Mouse (Mus musculus): ENCODE results near the gene Cxcl15.

Cxcl15 gene

DNA sequence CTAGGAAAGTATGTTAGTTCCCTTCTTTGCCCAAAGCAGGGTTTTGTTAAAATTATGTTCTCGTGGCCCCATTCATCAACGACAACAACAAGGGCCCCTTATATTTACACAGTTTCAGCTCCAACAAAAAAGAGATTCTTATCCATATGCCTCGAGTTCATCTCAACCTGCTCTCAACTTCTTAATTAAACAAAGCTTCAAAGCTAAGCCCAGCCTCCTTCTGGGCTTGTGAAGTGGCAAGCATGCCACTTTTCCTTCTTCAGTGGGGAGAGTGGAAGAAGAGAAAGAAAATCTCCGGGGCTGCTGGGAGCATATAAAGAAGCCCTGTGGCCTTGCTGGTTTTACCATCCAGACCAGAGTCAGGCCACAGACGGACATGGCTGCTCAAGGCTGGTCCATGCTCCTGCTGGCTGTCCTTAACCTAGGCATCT, at the start of gene Cxcl15:
Gene Cxcl15 (plus strand): TSS at position 340 of the 431 bp plus-strand sequence.
- no peak for DNase-seq (ENCODE audit: low read depth, low spot score)

DNA sequence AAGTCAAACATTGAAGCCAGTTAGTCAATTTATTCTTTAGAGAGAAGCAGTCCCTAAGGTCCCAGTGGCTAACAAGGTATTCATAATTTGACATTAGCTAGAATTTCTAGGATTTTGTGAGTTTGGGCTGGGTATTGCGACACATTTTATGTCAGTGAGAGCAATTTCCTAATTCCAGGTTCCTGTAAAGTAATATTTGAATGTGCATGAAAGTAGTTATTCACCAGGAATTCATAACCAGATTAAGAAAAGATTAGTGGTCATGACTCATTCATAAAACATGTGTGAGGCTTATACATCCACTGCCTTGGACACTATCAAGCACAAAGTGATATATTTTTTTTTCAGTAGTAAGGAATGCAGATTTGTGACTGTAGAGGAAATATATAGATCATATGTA, 40.4 kb upstream of the Cxcl15 start:
- DNase-seq (ENCODE audit: low read depth, low spot score) = no peak

DNA sequence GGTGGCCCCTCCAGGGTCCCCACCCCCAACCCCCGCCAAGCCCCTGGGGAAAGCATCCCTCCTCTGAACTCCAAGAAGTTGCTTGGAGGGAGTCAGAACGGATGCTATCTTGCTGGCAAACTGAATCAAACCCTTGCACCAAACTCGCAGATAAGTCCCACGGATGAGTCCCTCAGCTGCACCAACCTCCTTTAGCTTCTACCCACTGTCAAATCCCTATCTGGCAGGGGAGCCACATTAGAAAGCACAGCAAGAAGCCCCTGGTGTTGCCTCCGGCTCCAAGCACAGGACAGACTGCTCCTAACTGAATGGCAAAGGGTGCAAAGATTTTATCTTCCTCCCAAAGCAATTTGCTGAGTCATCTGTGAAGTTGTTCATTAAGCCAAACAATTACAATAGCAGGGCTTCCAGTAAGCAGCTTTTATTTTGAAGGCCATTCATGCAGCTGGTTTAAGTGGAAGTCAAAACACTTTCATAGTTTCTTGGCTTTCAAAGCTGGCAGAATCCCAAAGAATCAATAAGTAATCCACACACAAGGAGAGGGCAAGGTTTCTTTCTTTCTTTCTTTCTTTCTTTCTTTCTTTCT, 36.2 kb upstream of the Cxcl15 start:
- peak; percentile 10 for DNase-seq (ENCODE audit: low read depth, low spot score)

DNA sequence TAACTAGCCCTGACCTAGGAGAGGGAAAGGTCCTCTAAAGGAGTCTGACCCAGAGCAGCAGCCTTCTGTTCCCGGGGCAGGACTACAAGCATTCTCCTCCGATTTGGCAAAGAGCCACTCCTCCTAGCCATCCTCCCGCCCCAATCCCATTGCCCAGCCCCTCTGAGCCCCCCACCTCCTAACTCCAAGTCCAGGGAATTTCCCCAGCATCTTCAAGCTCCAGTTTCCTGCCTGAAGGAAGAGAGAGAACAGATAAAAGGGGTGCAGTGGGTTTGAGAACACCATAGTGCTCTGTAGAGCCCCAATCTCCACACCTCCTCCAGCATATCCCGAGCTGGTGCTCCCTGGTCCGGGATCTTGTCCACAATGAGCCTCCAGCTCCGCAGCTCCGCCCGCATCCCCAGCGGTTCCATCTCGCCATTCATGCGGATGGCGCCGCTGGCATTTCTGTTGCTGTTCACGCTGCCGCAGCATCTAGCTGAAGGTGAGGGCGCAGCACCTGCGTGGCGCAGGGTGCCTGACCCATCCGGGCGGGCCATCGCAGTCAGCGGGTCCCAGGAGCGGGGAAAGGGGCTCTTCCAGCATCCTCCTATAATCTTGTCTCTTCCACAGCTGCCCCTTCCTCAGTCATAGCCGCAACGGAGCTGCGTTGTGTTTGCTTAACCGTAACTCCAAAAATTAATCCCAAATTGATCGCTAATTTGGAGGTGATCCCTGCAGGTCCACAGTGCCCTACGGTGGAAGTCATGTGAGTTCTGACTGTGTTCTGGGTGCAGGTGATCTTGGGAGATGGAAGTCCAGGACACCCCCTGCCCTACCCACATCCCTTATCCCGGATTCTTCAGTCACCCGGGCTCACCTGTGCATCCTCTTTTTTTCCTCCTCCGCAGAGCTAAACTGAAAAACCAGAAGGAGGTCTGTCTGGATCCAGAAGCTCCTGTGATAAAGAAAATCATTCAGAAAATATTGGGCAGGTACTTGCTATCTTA, 35.0 kb upstream of the Cxcl15 start, which contains the start of gene Cxcl5:
Gene Cxcl5 (plus strand): TSS at position 284 of the 989 bp plus-strand sequence.
- DNase-seq (ENCODE audit: low read depth, low spot score) = peak; percentile 35

DNA sequence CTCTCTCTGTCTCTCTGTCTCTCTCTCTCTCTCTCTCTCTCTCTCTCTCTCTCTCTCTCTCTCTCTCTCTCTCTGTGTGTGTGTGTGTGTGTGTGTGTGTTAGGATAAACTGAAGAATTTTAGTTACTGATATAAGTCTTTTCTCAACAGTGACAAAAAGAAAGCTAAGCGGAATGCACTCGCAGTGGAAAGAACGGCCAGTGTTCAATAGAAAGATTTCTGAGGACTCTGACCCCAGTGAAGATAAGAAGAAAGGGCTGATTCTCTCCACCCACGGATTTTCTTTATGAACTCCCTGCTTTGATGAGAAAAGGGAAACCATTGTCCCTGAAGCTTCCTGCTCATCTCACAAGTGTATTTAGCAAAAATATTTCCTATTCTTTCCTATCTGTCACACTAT, 34.0 kb upstream of the Cxcl15 start:
- DNase-seq (ENCODE audit: low read depth, low spot score) = no peak

DNA sequence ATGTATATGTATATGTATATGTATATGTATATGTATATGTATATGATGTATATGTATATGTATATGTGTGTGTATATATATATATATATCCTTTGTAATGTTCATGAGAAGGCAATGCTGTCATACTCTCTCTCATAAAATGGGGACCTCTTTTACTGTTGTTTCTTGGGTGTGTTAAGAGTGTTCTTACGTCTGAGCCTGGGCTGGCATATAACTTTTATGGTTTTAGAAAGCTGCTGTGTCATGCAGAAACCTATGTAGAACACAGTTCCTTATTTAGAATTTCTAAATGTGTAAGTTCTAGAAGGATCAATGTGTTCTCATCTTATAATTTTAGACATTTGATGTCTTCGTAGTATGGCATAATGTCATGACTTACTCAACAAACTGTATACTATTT, 33.5 kb upstream of the Cxcl15 start:
- no peak for DNase-seq (ENCODE audit: low read depth, low spot score)

DNA sequence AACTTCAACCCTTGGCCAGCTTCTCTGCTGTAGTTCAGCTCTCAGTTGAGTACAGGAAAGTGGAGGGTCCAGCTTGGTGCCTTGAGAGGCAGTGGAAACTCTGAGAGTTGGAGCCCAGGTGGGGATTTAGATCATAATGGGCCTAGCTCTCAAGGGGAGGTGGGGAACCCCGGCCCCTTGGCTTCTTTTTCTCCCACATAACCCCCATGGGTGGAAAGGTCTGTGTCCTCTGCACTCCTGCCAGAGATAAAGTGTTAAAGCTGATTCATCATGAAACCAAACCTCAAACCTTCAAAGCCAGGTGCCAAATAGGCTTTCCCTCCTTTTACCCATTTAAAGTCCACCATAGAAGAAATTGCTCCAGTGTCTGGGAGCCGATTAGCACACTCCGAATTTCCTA, 32.5 kb upstream of the Cxcl15 start:
- no peak for DNase-seq (ENCODE audit: low read depth, low spot score)

DNA sequence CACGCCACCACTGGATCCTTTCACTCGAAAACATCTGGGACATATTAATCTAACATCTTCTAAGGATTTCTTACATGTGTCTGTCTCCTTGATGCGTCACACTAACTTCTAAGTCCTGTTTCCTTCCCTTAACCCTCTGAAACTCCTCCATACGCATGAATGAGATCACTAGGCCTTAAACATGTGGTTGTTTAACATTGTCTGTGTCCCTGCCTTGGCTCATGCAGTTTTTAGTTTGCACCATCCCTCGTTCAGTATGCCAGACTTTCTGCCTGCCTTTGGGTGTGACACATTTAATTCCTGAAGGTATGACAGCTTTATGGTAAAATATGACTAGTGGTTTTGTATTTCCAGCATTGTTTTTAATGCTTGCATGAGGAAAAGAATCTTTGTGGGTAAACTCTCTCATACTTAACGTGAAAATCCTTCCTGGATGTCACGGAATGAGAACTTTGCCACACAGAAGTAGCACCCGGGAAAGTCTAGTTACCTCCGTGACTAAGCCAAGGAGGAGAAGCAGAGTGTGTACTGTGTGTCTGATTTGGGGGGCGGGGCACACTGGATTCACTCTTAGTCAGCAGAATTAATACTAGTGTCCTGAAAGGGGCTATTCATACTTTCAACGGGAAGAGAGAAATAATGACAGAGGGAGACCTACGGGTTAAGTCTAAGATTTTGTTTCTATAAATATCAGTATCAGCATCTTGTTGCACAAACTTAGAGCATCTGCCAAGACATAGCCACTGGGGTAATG, 30.2 kb upstream of the Cxcl15 start:
- no peak for DNase-seq (ENCODE audit: low read depth, low spot score)

DNA sequence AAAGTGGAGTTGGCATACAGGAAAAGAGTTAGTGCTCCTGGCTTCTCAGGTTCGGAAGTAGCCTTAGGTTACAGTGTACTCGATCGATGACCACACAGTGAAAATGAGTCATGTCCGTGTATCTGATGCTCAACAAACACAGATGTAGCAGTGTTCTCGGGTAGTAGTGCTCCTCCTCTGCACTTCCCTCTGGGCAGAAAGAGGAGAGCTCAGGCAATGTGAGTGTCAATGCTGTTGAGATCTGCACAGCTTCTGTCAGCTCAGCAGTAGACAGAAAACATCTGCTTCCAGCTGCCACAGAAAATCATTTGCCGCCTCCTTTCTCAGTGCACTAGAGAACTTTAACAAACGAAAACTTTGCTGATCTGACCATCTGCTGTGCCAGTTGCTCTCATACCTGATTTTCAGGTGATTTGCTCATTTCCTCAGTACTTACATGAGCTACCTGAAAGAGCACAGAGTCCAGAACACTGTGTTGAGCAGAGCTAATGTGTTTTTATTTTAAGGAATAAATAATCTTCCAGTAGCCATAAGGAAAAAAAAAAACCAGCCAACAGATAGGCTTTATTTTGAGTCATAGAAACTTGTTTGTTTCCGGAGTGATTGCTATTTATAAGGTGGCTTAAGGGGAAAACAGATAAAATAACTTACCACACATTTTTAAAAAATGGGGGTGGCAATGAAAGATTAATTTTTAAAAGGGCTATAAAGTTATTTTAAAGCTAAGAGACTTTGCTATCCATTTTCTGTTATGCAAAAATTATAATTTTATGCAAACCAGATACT, 28.3 kb upstream of the Cxcl15 start:
- no peak for DNase-seq (ENCODE audit: low read depth, low spot score)

DNA sequence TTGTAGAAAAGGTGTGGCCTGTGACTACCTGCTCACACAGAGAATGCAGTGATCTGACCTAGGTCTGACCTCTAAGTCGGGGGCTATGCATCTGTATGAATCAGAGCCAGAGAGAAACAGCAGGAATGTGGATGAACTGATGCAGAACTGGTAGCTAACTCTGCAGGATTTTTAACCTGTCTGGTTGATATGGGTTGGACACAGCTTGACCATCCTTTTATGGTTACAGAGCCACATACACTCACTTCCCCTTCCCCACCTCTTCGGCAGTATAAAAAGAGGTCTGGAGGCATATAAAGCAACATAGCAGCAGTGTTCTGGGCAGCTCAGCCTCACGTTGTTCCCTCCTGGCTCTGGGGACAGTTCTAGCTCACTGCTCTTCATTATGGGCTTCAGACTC, 26.1 kb upstream of the Cxcl15 start, which contains the start of gene Ppbp:
Gene Ppbp (plus strand): TSS at position 301 of the 400 bp plus-strand sequence.
- no peak for DNase-seq (ENCODE audit: low read depth, low spot score)

DNA sequence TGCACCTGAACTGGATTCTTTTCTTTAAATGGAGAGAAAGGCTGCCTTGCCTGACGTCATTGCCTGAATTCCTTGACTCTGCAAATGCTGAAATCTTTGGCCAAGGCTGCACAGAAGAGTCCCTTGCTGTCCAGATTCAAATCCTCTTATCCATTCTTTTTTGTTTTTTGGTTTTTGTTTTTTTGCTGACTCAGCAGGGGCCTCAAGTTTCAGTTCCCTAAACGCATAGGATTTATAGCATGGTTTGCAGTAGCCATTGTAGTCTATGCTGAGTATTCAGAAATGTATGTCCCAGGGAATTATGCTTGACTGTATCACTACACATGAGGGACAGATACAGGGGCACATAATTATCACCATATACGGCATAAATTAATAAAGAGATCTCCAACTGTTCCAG, 23.0 kb upstream of the Cxcl15 start:
- DNase-seq (ENCODE audit: low read depth, low spot score) = no peak

DNA sequence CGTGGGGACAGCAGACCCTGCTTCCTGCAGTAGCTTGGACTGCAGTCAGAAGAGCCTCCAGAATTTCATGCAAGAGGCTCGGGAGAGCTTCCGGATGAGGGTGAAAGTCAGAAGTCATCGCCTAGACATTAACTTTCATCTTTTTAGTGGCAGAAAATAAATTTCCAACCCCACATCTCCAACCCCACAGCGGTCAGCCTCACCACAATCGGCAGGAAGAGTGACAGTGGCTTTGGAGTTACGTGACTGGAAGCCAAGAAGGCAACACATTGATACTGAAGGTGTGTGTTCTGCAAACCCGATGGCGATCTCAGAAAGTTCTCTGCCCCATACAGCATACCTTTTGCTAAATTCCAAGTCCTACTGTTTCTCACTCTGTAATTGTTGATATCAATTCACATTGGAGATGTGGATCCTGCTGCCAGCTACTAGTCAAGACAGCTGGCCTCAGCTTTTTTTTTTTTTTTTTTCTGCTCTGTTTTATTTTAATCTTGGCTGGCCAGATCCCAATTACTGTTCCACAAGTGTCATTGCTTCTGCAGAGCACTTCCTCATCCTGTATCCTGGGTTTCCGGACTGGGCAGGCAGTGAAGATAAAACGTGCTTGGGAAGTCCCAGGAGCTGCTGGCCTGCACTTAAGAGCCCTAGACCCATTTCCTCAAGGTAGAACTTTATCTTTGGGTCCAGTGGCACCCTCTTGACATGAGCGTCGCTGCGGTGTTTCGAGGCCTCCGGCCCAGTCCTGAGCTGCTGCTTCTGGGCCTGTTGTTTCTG, 22.3 kb upstream of the Cxcl15 start, which contains the start of gene Pf4:
Gene Pf4 (plus strand): TSS at position 556 of the 774 bp plus-strand sequence.
- DNase-seq (ENCODE audit: low read depth, low spot score) = peak; percentile 18

DNA sequence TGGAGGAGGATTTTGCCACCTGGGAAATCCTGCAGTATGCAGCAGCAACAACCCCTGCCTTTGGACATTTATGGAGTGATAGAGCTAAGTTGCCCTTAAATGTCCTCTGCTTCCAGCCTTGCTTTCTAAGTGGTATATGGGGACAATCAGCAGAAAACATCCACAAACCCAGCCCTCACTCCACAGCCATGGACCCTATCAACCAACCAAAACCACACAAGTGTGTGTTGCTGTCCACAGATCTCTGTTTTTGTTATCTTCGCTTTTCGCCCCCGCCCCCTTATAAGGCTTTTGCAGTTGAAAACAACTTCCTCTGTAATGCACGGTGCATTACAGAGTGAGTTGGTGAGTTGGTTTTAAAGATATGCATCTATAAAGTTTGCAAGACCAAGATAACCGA, 18.8 kb upstream of the Cxcl15 start:
- DNase-seq (ENCODE audit: low read depth, low spot score) = no peak

DNA sequence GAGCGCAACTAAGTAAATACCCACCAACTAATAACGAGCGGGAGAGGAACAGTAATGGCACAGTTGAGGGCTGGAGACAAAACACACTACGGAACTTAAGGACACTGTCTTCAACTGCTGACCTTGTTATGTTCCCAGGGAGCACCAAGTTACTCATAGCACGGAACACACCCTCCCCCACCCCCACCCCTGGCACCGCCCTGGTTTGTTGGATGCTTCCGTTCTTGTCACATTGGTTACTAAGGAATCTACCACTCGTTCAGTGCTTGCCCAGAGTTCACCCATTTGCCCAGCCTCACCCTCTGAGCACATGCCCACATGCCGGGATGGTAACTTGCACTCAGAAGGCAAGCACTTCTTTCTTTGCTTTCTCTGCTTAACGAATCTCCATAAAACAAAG, 16.7 kb upstream of the Cxcl15 start:
- no peak for DNase-seq (ENCODE audit: low read depth, low spot score)

DNA sequence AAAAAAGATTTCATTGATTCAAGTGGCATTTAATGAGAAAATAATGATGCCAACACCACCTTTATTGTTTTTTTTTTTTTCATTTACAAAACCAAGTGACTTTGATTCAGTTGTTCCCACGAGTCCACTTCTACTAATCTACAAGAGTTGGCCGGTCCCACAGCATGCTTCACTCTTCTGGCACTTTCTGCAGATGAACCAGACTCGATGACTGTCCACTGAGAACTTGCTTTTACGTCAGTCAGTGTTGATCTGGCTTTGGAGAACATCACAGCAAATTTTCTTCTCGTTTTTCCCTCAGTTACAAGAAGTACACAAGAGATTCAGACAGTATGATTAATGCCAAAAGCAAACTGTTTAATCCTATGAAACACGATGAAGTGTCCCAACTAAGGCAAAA, 15.5 kb upstream of the Cxcl15 start:
- DNase-seq (ENCODE audit: low read depth, low spot score) = no peak

DNA sequence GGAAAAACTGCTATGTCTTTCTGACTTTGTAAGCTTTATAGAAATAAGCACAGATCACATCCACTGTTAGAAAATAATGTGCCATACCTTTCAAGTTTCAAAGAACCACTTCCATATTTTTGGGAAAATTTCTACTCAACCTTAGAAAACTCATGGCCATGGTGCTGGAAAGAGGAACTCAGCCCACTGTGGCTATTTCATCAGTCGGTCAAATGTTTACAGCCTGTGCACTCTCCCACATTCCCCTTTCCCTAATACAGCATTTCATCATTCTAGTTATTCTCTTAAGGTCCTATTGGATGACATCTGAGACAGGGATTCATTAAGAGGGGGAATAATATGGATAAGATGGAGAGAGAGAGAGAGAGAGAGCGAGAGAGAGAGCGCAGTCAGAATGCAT, 10.6 kb upstream of the Cxcl15 start:
- no peak for DNase-seq (ENCODE audit: low read depth, low spot score)

DNA sequence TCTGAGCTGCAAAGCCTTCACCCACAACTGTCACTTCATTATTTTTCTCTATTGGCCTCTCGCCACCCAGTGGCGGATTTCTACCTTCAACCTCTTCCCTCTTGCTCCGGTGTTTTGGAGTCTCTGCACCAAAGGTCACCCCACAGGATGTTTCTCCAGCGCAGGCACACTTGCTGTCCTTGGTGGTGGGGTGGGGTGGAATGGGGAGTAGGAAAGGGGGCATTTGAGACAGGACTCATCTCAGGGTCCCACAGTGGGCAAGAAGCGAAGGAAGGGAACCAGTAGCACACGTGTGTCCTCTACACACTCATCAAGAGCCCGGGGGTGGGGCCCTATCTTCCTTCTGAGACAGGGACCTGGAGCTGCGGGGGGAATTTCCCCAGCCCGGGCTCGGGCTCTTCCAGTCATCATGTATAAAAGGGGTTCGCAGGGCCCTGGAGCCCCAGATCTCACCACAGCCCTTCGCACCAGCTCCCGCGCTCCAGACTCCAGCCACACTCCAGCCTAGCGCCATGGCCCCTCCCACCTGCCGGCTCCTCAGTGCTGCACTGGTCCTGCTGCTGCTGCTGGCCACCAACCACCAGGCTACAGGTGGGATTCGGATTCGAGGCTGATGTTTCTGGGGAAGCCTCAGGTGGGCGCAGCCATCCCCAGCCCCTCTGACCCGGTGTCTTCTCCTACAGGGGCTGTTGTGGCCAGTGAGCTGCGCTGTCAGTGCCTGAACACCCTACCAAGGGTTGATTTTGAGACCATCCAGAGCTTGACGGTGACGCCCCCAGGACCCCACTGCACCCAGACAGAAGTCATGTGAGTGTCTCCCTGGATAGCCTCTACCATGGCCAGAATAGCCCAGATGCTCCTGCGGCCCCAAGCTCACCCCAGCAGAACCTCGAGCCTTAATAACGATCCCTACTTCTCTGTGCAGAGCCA, 8.4 kb upstream of the Cxcl15 start, which contains the start of gene Cxcl3:
Gene Cxcl3 (plus strand): TSS at position 445 of the 930 bp plus-strand sequence.
- DNase-seq (ENCODE audit: low read depth, low spot score) = peak; percentile 17

DNA sequence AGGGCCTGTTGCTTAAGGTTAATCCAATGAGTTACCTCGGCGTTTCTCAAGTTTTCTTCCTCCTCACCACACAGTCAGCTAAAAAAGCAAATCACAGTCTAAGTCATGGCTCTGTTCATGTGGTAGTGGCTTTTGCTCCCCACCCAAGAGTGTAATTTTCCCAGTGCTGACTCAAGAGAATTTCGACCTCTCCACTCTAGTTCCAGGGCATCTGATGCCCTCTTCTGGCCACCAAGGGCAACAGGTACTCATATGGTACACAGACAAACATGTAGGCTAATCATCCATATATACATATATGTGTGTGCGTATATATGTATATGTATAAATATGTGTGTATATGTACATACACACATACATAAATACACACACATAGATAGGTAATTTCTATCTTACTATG, 6.2 kb upstream of the Cxcl15 start:
- DNase-seq (ENCODE audit: low read depth, low spot score) = no peak
